Mouse (Mus musculus): ENCODE results near the gene Hist1h2ap. TPM values are rescaled to one million over a fixed set of nuclear protein-coding genes. Genes with fewer than 3 reads are reported as not detected.
"Not testable (repeated sequence)": the region's sequence is repeated elsewhere in the genome, so short reads cannot be mapped to it uniquely, and the experiment has no call there.

The Hist1h2ap gene
- polyA plus RNA-seq (2016; fragmentation: Nextera tagmentation; extraction: Ambion mirVana) = 5,867 and 6,049 TPM in 2 replicates

DNA sequence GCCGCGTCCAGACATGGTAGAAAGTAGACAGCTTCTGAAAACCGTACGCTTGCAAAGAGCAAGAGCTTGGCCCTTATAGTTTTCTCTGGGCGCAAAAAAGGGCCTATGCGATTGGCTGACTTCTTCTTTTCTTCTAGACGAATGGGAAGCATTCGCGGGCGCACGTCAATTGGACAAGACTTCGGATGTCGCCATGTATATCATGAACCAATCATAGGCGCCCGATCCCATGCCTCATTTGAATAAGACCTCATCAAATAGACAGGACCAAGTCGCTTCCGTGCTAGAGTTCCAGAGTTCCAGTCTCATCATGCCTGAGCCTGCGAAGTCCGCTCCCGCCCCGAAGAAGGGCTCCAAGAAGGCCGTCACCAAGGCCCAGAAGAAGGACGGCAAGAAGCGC, at the start of gene Hist1h2ap, which contains the start of gene Hist1h2br:
TSS of gene Hist1h2ap (minus strand) at position 47 of the 400 bp plus-strand sequence.
TSS of gene Hist1h2br (plus strand) at position 283 of the 400 bp plus-strand sequence.
- not testable (repeated sequence) for H3K9ac ChIP-seq
- no CpG with 5 or more reads among the region's 24 CpGs for WGBS (ENCODE audit: insufficient replicate concordance)

DNA sequence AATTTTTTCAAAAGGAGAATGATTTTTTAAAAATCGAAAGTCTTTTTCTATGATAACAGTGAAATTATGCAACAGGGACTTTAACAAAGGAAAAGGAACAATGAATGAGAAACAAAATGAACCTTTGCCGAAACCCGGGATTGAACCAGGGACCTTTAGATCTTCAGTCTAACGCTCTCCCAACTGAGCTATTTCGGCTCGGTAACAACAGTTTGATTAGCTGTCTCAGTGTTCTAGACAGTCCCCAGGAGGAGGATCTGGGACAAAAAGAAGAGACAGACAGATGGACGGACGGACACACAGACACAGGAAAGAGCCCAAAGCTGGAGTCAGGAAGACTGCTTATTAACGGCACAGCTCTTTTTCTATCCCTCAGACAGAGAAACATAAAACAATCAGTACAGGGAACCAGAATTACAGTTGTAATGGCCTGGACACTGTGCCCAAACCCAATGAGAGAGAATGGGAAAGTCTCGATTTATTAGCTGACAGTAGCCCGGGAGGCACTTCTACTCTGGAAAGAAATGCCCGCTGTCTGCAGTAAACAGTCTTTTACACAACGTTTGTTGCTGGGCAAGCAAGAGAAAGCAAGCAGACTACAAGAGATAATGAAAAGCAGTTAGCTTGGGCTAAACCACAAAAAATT, 49.6 kb upstream of the Hist1h2ap start:
- peak overlapping the region; percentile 69 for H3K4me3 ChIP-seq
- no peaks in the 10 kb centered on the region for H3K36me3 ChIP-seq
- peaks cover 11% of the 10 kb centered on the region for H3K4me1 ChIP-seq
- H3K4me2 ChIP-seq = peak overlapping the region; percentile 64
- H3K9ac ChIP-seq = peak overlapping the region; percentile 67
- WGBS (ENCODE audit: insufficient replicate concordance) = under 1% methylated on average over 13 of the region's 13 CpGs
- H3K27ac ChIP-seq = no peak overlapping the region
- peak; percentile 78 for ATAC-seq
- no peaks in the 10 kb centered on the region for H3K9me3 ChIP-seq (replicated peaks)
- no peaks in the 10 kb centered on the region for H3K27me3 ChIP-seq (replicated peaks)

More for the DNA sequence above, at the start of gene Hist1h2ap, which contains the start of gene Hist1h2br:
- H3K4me1 ChIP-seq = peaks cover 17% of the 10 kb centered on the region
- not testable (repeated sequence) for H3K9me3 ChIP-seq (replicated peaks); H3K27ac ChIP-seq; H3K27me3 ChIP-seq (replicated peaks); H3K36me3 ChIP-seq; H3K4me2 ChIP-seq; H3K4me3 ChIP-seq
- ATAC-seq = peak; percentile 87

DNA sequence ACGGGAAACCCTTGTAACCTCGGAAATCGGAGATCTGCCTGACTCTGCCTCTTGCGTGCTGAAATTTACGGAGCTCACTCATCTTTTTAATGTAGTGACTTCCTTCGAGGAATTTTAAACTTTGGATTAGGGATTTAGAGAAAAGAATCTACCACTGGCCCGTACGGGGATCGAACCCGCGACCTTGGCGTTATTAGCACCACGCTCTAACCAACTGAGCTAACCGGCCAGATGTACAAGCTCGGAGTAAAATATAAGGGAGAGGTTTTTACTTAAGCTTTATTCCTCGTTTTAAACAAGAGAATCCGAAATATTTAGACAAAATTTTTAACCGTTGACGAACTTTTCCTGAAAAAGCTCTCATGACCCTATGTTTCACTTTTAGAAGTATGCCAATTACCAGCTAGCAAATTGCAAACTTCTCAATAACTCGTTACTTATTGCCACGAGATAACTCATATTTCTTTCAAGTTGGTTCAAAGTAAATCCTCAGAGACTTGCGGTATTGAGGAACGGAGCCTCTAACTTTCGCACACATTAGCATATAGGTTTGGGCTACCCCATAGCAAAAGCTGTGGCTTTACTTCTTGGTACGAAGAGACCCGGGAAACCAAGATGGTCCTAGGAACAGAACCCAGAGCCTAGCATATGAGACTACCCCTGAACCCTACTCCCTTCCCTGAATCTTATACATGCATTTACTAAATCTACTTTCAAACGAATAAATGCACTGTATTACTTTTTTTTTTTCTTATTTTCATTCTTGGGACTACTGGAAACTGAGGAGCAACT, 48.8 kb upstream of the Hist1h2ap start:
- no peaks in the 10 kb centered on the region for H3K36me3 ChIP-seq
- peak overlapping the region; percentile 67 for H3K9ac ChIP-seq
- peak; percentile 81 for ATAC-seq
- H3K4me3 ChIP-seq = peak overlapping the region; percentile 69
- peaks cover 11% of the 10 kb centered on the region for H3K4me1 ChIP-seq
- H3K9me3 ChIP-seq (replicated peaks) = no peaks in the 10 kb centered on the region
- H3K4me2 ChIP-seq = peak overlapping the region; percentile 64
- no peaks in the 10 kb centered on the region for H3K27me3 ChIP-seq (replicated peaks)
- H3K27ac ChIP-seq = peak overlapping the region; percentile 15; the same call in 1 of the 2 replicates
- WGBS (ENCODE audit: insufficient replicate concordance) = under 1% methylated on average over 27 of the region's 27 CpGs

GRCm38 (mm10) chr13:21880735-21881134, 47.4 kb upstream of the Hist1h2ap start:
- no peak overlapping the region for H3K4me2 ChIP-seq
- no peaks in the 10 kb centered on the region for H3K36me3 ChIP-seq
- no peak overlapping the region for H3K4me3 ChIP-seq
- H3K9me3 ChIP-seq (replicated peaks) = no peaks in the 10 kb centered on the region
- no peak overlapping the region for H3K9ac ChIP-seq
- no peaks in the 10 kb centered on the region for H3K27me3 ChIP-seq (replicated peaks)
- peaks cover 11% of the 10 kb centered on the region for H3K4me1 ChIP-seq
- ATAC-seq = no peak
- H3K27ac ChIP-seq = no peak overlapping the region
- WGBS (ENCODE audit: insufficient replicate concordance) = 70% methylated on average over 6 of the region's 6 CpGs

GRCm38 (mm10) chr13:21865503-21865902, 32.2 kb upstream of the Hist1h2ap start:
- not testable (repeated sequence) for H3K4me2 ChIP-seq; H3K36me3 ChIP-seq; H3K4me1 ChIP-seq; H3K27ac ChIP-seq; H3K4me3 ChIP-seq; ATAC-seq; H3K9ac ChIP-seq; H3K27me3 ChIP-seq (replicated peaks); H3K9me3 ChIP-seq (replicated peaks)
- WGBS (ENCODE audit: insufficient replicate concordance) = 55% methylated on average over 3 of the region's 3 CpGs

GRCm38 (mm10) chr13:21861608-21862007, 28.3 kb upstream of the Hist1h2ap start:
- no peaks in the 10 kb centered on the region for H3K27me3 ChIP-seq (replicated peaks)
- 22% methylated on average over 5 of the region's 5 CpGs for WGBS (ENCODE audit: insufficient replicate concordance)
- no peak overlapping the region for H3K27ac ChIP-seq
- no peak overlapping the region for H3K9ac ChIP-seq
- no peaks in the 10 kb centered on the region for H3K9me3 ChIP-seq (replicated peaks)
- H3K36me3 ChIP-seq = no peaks in the 10 kb centered on the region
- ATAC-seq = no peak
- H3K4me1 ChIP-seq = no peaks in the 10 kb centered on the region
- no peak overlapping the region for H3K4me3 ChIP-seq
- no peak overlapping the region for H3K4me2 ChIP-seq

DNA sequence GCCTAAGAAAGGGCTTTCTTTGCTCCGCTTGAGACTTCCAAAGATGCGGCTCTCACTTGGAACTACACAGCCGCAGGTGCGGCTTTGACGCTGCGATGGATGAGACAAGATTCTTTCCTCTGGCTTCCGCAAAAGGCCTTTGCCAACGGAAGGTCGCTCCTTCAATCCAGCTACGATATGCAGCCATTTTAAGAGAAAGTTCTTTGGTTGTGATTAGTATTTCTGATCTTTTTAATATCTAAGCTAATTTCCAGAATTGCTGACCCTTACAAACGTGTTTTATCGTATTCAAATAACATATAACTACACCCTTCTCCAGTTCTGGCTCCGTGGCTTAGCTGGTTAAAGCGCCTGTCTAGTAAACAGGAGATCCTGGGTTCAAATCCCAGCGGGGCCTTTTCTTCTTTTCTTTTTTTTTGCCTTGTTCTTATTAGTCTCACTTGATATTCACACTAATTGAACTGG, 22.4 kb upstream of the Hist1h2ap start:
- peak overlapping the region; percentile 68 for H3K4me3 ChIP-seq

DNA sequence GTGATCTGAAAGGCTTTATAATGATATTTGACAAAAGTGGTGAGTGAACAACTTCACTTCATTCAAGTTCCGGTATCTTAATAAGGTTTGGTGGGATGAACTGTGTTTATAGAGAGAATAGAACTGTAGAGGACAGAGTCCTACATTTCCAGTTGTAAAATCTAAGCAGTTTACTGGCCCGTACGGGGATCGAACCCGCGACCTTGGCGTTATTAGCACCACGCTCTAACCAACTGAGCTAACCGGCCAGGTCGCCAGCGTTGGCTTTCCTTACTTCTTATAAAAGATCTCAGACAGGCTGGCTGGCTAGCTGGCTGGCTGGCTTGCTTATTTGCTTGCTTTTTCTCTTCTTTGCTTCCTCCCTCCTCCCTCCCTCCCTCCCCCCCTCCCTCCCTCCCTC, 21.8 kb upstream of the Hist1h2ap start:
- Histone ChIP-seq H3K9me3 (replicated peaks) (no peaks in the 10 kb centered on the region), H3K27ac (no peak overlapping the region), H3K4me2 (peak overlapping the region; percentile 69), H3K4me3 (peak overlapping the region; percentile 68), H3K9ac (peak overlapping the region; percentile 65), H3K27me3 (replicated peaks) (no peaks in the 10 kb centered on the region), H3K36me3 (no peaks in the 10 kb centered on the region), H3K4me1 (peaks cover 3% of the 10 kb centered on the region; the same call in 1 of the 2 replicates)
- peak; percentile 92 for ATAC-seq
- under 1% methylated on average over 11 of the region's 11 CpGs for WGBS (ENCODE audit: insufficient replicate concordance)

More for the DNA sequence above, 22.4 kb upstream of the Hist1h2ap start:
- Histone ChIP-seq H3K9ac (peak overlapping the region; percentile 65), H3K4me1 (peaks cover 3% of the 10 kb centered on the region; the same call in 1 of the 2 replicates), H3K4me2 (peak overlapping the region; percentile 69), H3K9me3 (replicated peaks) (no peaks in the 10 kb centered on the region), H3K27me3 (replicated peaks) (no peaks in the 10 kb centered on the region), H3K36me3 (no peaks in the 10 kb centered on the region), H3K27ac (0 out of 2 replicates have a peak overlapping the region, but pooled peaks have one; percentile 52)
- peak; percentile 59 for ATAC-seq
- under 1% methylated on average over 15 of the region's 15 CpGs for WGBS (ENCODE audit: insufficient replicate concordance)

DNA sequence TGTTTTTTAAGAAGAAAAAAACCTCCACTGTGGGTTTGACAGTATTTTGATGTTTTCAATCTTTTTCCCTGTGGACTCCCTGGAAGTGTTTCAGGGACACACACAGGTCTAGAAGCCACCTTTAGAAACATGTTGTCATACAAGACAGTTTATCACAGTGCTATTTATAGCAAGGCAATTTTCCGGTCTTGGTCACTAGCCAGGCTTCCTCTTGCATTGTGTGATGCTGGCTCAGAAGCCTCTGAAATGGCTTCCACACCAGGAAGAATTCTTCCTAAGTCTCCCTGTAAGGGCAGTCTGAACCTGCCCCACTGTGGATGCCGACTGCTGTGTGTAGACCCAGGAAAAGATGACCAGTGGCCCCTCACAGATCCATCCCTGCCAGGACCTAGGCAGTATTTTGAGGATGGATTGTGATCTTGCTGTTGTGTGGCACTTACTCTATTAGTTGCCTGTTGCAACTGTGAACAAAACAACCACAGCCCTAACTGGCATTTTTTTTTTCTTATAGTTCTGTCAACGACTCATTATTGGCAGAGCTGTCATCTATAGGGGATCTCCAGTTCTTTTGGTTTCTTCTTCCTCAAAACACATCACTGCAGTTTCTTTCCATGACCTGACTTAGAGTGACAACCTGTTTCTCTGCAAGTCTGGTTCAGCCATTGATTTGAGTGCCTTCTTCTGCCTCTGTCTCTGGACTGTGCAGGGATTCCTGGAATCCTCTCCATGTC, 19.1 kb upstream of the Hist1h2ap start:
- Histone ChIP-seq H3K4me3 (no peak overlapping the region), H3K36me3 (no peaks in the 10 kb centered on the region), H3K27me3 (replicated peaks) (no peaks in the 10 kb centered on the region), H3K27ac (no peak overlapping the region), H3K4me2 (no peak overlapping the region), H3K9ac (no peak overlapping the region), H3K4me1 (peaks cover 9% of the 10 kb centered on the region; the same call in 1 of the 2 replicates), H3K9me3 (replicated peaks) (no peaks in the 10 kb centered on the region)
- no peak for ATAC-seq
- WGBS (ENCODE audit: insufficient replicate concordance) = 22% methylated on average over 3 of the region's 3 CpGs

DNA sequence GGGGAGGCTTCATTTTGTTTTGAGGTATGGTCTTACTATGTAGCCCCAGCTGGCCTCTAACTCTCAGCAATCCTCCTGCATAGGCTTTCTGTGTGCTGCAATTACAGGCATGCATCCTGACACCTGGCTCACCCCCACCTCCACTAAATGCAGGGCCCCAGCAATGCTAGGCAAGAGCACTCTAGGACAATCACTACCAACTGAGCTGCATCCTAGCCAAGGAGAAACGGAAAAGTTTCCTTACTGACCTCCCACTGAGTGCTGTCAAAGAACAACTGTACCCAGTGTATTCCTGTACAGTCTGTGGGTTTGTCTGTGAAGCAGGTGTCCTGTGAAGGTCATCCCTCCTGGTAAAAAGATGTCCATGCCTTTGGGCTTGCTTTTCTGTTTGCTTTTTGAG, 17.4 kb upstream of the Hist1h2ap start:
- not testable (repeated sequence) for H3K4me2 ChIP-seq; H3K4me1 ChIP-seq; H3K27me3 ChIP-seq (replicated peaks); H3K27ac ChIP-seq; H3K9me3 ChIP-seq (replicated peaks); ATAC-seq; H3K36me3 ChIP-seq; H3K4me3 ChIP-seq; H3K9ac ChIP-seq
- WGBS (ENCODE audit: insufficient replicate concordance) = 55% methylated on average over 1 of the region's 1 CpGs

- WGBS (ENCODE audit: insufficient replicate concordance) = 14% methylated on average over 8 of the region's 8 CpGs
- Histone ChIP-seq H3K4me1 (peaks cover 5% of the 10 kb centered on the region; the same call in 1 of the 2 replicates), H3K27ac (no peak overlapping the region), H3K4me2 (peak overlapping the region; percentile 41), H3K36me3 (no peaks in the 10 kb centered on the region), H3K9me3 (replicated peaks) (no peaks in the 10 kb centered on the region), H3K9ac (no peak overlapping the region), H3K27me3 (replicated peaks) (no peaks in the 10 kb centered on the region), H3K4me3 (peak overlapping the region; percentile 25)
- ATAC-seq = peak; percentile 69; the same call in 1 of the 2 replicates
Measured at GRCm38 (mm10) chr13:21847883-21848282, 14.6 kb upstream of the Hist1h2ap start.
